Mouse (Mus musculus) midbrain, embryonic 11.5 days (tissue): ENCODE measurements around the gene Slc39a10. TPM values are rescaled to one million over a fixed set of nuclear protein-coding genes. Genes with fewer than 3 reads are reported as not detected.

ENCODE experiments used
- ATAC-seq: fragments of 200-750 bp; cut with Nextera tagmentation; 2 replicates; pipeline ENCODE4 v1.8.0; 2017; ENCODE audit warnings: moderate TSS enrichment, moderate library complexity; ENCODE audit not compliant: low FRiP score
- DNase-seq: peaks from one replicate; pipeline ENCODE4 v3.0.0; 2015; ENCODE audit warnings: low spot score; ENCODE audit errors: missing footprints
- H3K27ac ChIP-seq: fragments of 300-500 bp; sonication (generic); 2 replicates; pipeline ENCODE4 v1.5.1; 2014; ENCODE audit warnings: low read depth, low read length
- H3K27me3 ChIP-seq: fragments of 300-500 bp; sonication (generic); 2 replicates; pipeline ENCODE4 v1.6.1; 2014; ENCODE audit warnings: mild to moderate bottlenecking, low read length, moderate library complexity, mixed read lengths; ENCODE audit not compliant: control insufficient read depth, insufficient read depth
- H3K36me3 ChIP-seq: fragments of 300-500 bp; sonication (generic); 2 replicates; pipeline ENCODE4 v1.6.1; 2014; ENCODE audit warnings: mild to moderate bottlenecking, low read length, moderate library complexity, mixed read lengths; ENCODE audit not compliant: control insufficient read depth, insufficient read depth
- H3K4me1 ChIP-seq: fragments of 300-500 bp; sonication (generic); 2 replicates; pipeline ENCODE4 v1.6.1; 2014; ENCODE audit warnings: low read length; ENCODE audit not compliant: control insufficient read depth, insufficient read depth
- H3K4me2 ChIP-seq: fragments of 300-500 bp; sonication (generic); 2 replicates; pipeline ENCODE4 v1.6.1; 2014; ENCODE audit warnings: mild to moderate bottlenecking, moderate library complexity
- H3K4me3 ChIP-seq: fragments of 300-500 bp; sonication (generic); 2 replicates; pipeline ENCODE4 v1.5.1; 2014; ENCODE audit warnings: low read depth, low read length
- H3K9ac ChIP-seq: fragments of 300-500 bp; sonication (generic); 2 replicates; pipeline ENCODE4 v1.6.1; 2014; ENCODE audit warnings: low read length
- H3K9me3 ChIP-seq: fragments of 300-500 bp; sonication (generic); 2 replicates; pipeline ENCODE4 v1.6.1; 2016; ENCODE audit warnings: low read length; ENCODE audit not compliant: control insufficient read depth
- WGBS: fragments of 180-500 bp; shearing (Covaris S2); extraction: QIAGEN DNeasy Blood & Tissue Kit; methylation state at CpG from one replicate; pipeline ENCODE4 v1.1.7; 2014; 5-methylcytosine and 5-hydroxymethylcytosine counted together
- polyA plus RNA-seq: library from polyadenylated mRNA; unstranded; fragments of >200 nt; fragmentation: Nextera tagmentation; extraction: Ambion mirVana; gene quantifications from 2 replicates; pipeline ENCODE4 v1.2.1, GENCODE M21; 2014

The Slc39a10 gene
- polyA plus RNA-seq, 1 experiment from 2014 or later, result 84.7 TPM

DNA sequence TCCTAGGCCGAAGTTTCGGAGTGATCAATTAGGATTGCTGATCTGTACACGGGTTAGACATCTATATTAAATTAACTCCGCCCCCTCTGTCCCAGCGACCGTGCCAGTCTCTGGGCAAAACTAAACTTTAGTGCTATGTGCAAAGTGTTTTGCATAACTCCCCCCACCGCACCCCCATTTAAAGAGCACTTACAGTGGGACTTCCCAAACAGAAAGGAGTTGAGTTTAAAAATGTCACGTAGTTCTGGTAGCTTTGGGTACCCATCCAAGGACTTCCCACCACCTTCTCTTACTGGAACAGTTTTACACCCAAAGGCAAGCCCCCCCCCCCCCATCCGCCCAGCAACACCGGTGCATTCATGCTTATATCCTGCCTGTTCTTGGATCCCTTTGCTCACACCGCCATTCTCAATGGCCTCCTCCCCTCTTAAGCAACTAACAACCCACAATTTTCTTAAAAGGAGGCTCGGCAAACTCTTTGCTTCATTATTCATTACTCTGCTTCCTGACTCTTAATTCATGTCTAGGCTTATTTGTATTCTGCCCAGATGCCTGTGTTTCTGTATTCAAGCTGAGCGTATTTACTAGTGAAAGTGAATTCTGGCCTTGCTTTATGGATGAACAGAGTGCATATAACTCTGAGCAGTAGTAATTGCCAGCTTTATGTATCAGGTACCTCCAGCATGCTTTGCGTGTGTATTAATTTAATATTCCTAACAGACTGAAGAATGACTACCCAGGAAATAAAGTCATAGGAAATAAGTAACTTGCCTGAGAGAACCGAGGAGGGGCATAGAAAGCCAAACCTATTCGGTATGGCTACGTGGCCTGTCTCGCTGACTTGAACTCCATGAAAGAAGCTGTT lies 38.4 kb downstream of the Slc39a10 start:
- no peaks in the 10 kb centered on the region for H3K9me3 ChIP-seq
- H3K4me2 ChIP-seq, result peak overlapping the region; percentile 45
- H3K4me1 ChIP-seq, result peaks cover 11% of the 10 kb centered on the region
- H3K27ac ChIP-seq, result peak overlapping the region; percentile 96
- H3K4me3 ChIP-seq, result peak overlapping the region; percentile 96
- DNase-seq (peak; percentile 89), ATAC-seq (no peak)
- peak overlapping the region; percentile 65 for H3K9ac ChIP-seq
- H3K27me3 ChIP-seq, result no peaks in the 10 kb centered on the region
- WGBS, result 32% methylated on average over 18 of the region's 18 CpGs
- no peaks in the 10 kb centered on the region for H3K36me3 ChIP-seq

DNA sequence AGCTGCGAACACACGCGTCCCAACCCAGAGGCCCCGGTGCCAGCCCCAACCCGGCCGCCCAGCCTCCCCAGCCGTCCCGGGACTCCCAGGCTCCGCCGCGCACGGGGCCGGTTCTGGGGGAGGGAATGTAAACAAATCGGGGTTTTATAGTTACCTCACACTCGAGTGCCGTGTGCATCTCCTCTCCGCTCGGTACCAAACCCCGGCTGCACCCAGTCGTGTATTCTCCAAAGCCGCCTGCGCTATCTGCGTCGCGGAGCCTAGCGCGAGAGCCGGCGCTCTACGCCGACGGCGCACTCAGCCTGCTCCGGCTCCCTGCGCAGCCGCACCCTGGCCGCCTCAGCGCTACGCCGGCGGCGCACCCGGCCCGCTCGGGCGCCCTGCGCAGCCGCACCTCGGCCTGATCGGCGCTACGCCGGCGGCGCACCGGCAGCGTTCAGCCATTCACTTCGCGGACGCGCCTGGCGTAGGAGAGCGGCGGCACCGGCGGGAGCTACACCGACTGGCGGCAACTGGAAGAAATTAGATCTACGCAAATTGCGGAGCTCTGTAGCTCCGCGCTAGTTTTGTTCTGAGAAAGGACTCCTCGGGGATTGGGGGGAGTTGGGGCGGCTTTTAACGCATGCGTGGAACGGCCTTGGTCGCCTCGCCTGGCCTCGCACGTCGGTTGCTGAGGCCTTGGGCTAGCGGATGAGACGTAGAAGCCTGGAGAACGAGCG lies 39.2 kb downstream of the Slc39a10 start:
- Histone ChIP-seq H3K4me2 (peak overlapping the region; percentile 67), H3K27me3 (no peaks in the 10 kb centered on the region), H3K27ac (peak overlapping the region; percentile 96), H3K4me1 (peaks cover 11% of the 10 kb centered on the region), H3K9me3 (no peaks in the 10 kb centered on the region), H3K36me3 (no peaks in the 10 kb centered on the region), H3K4me3 (peak overlapping the region; percentile 96), H3K9ac (peak overlapping the region; percentile 99)
- WGBS, result under 1% methylated on average over 86 of the region's 86 CpGs
- DNase-seq (peak; percentile 100), ATAC-seq (peak; percentile 95)

DNA sequence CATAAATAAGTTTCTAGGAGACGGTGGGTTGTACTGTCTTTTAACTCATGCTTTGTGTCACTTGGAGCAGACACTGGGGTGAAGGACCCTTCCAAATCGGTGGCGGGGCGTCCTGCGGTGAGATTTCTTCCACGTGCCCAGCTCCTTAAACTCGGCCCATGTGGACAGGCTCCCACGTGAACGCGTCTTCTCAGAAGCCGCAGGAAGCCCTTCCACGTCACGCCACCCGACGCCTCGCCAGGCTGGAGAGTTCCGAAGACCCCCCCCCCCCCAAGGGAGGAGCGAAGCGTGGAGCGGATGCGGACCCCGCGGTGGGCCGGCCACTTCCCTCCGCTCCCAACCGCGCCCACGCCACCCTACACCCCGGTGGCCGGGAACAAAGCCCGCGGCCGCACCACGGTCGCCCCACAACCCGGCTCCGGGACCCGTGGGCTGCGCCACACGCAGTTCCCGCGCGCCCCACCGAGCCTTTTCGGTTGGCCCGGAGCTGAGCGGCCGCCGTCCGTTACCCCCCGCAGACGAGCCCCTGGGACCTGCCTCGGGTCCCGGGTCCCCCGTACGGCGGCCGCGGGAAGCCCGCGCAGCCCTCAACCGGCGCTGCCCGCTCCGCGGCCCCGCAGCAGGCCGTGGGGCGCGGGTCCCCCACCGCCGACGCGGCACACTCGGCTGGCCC lies 39.9 kb downstream of the Slc39a10 start:
- peak overlapping the region; percentile 96 for H3K4me3 ChIP-seq
- peak; percentile 96 for DNase-seq
- WGBS, result under 1% methylated on average over 63 of the region's 75 CpGs
- peaks cover 11% of the 10 kb centered on the region for H3K4me1 ChIP-seq
- no peaks in the 10 kb centered on the region for H3K9me3 ChIP-seq
- peak overlapping the region; percentile 99 for H3K9ac ChIP-seq
- peak overlapping the region; percentile 96 for H3K27ac ChIP-seq
- no peaks in the 10 kb centered on the region for H3K27me3 ChIP-seq
- no peaks in the 10 kb centered on the region for H3K36me3 ChIP-seq
- ATAC-seq, result peak; percentile 38
- peak overlapping the region; percentile 67 for H3K4me2 ChIP-seq

DNA sequence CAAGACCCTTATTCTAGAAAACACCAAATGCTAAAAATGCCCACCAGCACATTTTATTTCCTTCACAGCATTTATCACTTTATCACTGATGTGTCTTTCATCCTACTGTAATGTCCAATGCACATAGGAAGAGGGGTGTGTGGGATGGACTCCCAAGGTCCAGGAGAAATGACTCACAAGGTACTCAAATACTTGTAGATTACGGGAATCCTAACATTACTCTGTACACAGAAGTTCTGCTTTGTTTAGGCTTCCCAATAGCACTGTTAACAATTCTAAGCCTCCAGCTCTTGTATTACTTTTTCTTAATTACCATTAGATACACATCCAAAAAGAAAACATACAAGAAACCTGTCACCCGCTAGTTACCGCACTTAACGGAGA lies 40.4 kb downstream of the Slc39a10 start:
- Histone ChIP-seq H3K4me1 (peaks cover 11% of the 10 kb centered on the region), H3K4me3 (peak overlapping the region; percentile 96), H3K27ac (no peak overlapping the region), H3K9me3 (no peaks in the 10 kb centered on the region), H3K9ac (peak overlapping the region; percentile 99), H3K27me3 (no peaks in the 10 kb centered on the region), H3K36me3 (no peaks in the 10 kb centered on the region), H3K4me2 (peak overlapping the region; percentile 67)
- peak; percentile 87 for DNase-seq
- no peak for ATAC-seq
- 4% methylated on average over 4 of the region's 4 CpGs for WGBS

DNA sequence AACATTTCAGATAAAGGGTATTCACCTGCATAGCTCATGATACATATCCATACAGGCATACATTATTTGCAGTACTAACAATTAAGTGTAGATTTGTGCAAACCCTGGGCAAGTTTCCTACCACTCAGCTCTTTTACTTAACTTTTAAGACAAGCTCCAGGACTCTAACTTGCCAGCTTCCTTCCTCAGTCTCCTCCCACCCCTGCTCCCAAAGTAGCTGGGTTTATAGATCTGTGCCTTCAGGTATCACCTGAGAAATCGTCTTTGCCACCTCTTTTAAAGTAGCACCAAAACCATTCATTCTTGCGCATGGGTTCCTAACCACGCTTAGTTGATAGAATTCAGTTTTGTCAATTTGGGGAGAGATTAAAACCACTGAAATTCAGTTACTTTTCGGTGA lies 41.1 kb downstream of the Slc39a10 start:
- peak overlapping the region; percentile 67 for H3K4me2 ChIP-seq
- peak overlapping the region; percentile 6; the same call in 1 of the 2 replicates for H3K4me3 ChIP-seq
- H3K36me3 ChIP-seq, result no peaks in the 10 kb centered on the region
- peaks cover 11% of the 10 kb centered on the region for H3K4me1 ChIP-seq
- no peak overlapping the region for H3K27ac ChIP-seq
- no peaks in the 10 kb centered on the region for H3K9me3 ChIP-seq
- ATAC-seq (no peak), DNase-seq (peak; percentile 80)
- WGBS, result 73% methylated on average over 4 of the region's 4 CpGs
- no peak overlapping the region; the same call in 1 of the 2 replicates for H3K9ac ChIP-seq
- H3K27me3 ChIP-seq, result no peaks in the 10 kb centered on the region

DNA sequence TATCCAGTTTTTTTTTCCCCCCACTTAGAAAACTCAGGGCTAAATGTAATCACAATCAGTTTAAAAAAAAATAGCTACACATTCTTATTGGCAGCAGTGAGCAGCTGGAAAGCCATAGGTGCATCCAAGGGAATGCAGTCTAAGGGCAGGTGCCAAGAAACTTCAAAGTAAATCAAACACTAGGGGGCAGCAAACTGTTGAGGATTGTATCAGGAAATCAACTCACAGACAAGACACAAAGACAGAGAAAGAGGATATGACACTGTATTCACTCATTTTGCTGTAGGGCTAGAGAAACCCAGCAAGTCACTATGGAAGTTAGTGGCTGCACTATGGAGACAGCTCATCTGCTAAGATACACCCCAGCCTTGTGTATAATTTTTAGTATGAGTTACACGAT lies 42.9 kb downstream of the Slc39a10 start:
- no peak overlapping the region for H3K4me3 ChIP-seq
- H3K9ac ChIP-seq, result no peak overlapping the region
- no peaks in the 10 kb centered on the region for H3K27me3 ChIP-seq
- H3K4me2 ChIP-seq, result no peak overlapping the region
- peaks cover 14% of the 10 kb centered on the region for H3K4me1 ChIP-seq
- no peak for ATAC-seq
- DNase-seq, result peak; percentile 94
- WGBS, result 57% methylated on average over 1 of the region's 1 CpGs
- no peaks in the 10 kb centered on the region for H3K9me3 ChIP-seq
- no peaks in the 10 kb centered on the region for H3K36me3 ChIP-seq
- H3K27ac ChIP-seq, result no peak overlapping the region

DNA sequence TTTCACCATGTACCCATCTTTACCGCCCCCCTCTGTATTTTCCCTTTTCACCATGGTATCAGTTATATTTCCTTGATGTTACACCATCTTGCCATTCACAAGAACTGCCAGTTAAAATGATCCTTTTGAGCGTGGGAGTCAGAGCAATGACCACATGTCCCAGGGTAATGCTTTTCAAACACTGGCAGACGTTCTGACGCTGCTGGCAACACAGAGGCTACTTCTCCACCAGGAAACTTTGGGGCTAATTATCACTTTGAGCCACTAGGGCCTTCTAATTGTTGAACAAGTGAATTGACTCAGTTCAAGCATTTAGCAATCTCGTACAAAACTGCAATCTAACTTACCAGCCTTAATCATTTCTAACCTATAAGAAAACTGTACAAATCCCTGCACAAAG lies 47.4 kb downstream of the Slc39a10 start:
- 0 out of 2 replicates have a peak, but pooled peaks cover 3% of the 10 kb centered on the region for H3K4me1 ChIP-seq
- DNase-seq, result peak; percentile 76
- H3K27ac ChIP-seq, result no peak overlapping the region
- H3K4me2 ChIP-seq, result no peak overlapping the region
- H3K9me3 ChIP-seq, result no peaks in the 10 kb centered on the region
- H3K9ac ChIP-seq, result no peak overlapping the region
- no peak for ATAC-seq
- WGBS, result 52% methylated on average over 5 of the region's 5 CpGs
- no peaks in the 10 kb centered on the region for H3K36me3 ChIP-seq
- H3K27me3 ChIP-seq, result no peaks in the 10 kb centered on the region
- no peak overlapping the region for H3K4me3 ChIP-seq

DNA sequence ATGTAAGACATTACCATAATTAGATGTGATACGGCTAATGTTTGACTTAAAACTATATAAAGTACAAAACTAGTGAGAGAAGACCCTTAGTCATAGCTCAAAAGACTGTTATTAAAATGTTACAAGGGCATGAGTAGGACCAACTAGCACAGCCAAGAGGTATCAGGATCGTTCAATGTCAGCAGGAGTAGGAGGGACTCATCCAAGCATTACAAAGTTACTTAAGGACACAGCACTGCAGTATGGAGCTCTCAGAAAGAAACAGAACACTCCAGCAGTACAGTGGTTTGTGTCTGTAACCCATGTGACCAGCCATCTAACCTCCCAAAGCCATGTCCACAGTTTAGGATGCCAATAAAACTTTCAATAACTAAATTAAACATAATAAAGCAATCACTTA lies 48.4 kb downstream of the Slc39a10 start:
- Histone ChIP-seq H3K9ac (no peak overlapping the region), H3K4me3 (no peak overlapping the region), H3K9me3 (no peaks in the 10 kb centered on the region), H3K36me3 (no peaks in the 10 kb centered on the region), H3K27me3 (no peaks in the 10 kb centered on the region), H3K4me1 (0 out of 2 replicates have a peak, but pooled peaks cover 3% of the 10 kb centered on the region), H3K27ac (no peak overlapping the region), H3K4me2 (no peak overlapping the region)
- no peak for DNase-seq
- ATAC-seq, result no peak
- 81% methylated on average over 2 of the region's 2 CpGs for WGBS
